Mouse (Mus musculus) adrenal gland, adult 18-20 months (tissue): ENCODE results near the gene Zfhx3. TPM values are rescaled to one million over a fixed set of nuclear protein-coding genes. Genes with fewer than 3 reads are reported as not detected.

Experiments used
- DNase-seq, 2 experiments: peaks; one replicate each; pipeline ENCODE4 v3.0.0; 2021 to 2022; ENCODE audit warnings: low spot score in 2 of 2
- total RNA-seq, 2 experiments: library from RNA; stranded (reverse); gene quantifications; 1 replicate in 1 of 2; 2 replicates in 1 of 2; pipeline ENCODE4 v1.2.3; 2021

The Zfhx3 gene
- total RNA-seq, 2 experiments from 2014 or later = 36.9 to 38.6 TPM

DNA sequence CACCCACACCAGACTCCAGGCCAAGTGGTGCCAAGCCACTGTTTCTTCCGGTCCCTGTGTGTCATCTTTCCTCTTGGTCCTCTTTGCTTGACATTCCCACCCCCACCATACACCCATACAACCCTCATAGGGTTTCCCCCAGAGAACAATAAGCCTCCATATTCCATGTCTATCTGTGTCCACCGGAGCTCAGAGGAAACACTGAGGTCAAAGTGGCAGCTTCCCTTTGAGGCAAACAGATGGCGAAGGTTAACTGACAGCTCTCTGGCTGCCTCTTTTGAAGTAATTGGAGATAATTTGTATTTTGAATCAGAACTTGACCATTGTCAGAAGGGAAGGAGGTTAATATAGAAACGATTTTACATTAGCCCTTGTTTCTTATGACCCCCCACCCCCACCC is 292.0 kb downstream of the Zfhx3 start:
- no peak for DNase-seq

DNA sequence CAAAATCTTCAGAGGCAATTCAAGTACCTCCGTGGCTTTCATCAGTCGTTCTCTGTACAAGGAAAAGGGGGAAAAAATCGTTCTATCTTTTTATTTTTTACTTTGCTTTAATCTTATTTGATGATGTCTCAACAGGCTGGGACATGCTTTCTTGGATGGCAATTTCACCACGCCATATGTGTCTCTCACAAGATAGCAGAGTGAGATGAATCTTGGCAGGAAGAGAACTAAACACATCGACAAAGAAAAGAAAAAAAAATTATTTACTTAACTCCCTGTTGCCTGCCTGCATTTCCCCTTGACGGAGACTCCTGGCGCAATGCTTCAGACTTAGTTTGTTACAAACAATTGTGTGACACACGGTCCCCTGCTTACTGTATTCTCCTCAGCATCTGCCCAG is 294.3 kb downstream of the Zfhx3 start:
- DNase-seq = no peak

DNA sequence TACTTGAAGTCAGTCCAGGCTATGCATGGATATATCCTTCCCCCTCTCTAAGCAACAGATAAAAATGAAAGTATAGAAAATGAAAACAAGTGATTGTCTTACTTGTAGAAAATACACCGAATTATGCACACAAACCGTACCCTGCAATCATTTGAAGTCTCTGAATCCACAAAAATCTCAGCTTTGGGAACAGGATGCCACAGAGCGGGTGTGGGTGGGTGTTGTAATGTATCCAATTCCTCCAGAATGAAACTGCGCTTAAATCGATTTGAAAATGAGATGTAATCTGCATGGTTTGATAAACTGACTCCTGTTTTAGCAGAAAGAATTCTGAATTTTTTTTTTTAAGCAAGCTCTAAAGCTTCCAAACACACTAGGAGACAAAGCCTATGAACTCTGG is 297.1 kb downstream of the Zfhx3 start:
- no peak for DNase-seq

DNA sequence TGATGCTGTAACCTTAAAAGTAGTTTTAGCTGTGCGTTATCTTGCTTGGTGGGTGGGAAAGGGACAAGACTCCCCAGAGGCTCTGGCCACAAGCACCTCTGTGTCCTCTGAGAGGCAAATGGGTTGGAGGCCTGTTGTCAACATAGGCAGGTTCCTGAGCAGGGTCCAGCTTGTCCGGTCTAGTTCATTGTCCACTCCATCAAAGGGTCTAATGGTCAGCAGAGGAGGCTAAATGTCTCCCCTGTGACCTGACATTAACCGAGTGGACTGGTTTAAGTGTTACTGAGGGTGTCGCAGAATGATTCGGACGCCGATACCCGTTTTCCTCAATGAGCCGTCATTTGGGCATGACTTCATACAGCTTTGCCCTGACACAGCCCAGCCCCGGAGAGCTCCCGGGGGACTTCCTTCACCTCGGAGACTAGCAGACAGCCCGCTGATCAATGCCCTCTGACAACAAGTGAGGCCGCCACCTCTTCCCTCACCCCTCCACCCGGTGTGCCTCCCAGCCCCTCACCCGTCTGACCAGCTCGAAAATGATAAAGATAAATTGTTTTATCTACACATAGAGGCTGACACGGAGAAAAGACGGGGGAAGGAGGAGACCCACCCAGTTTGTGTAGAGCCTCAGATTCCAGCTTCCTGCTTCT is 298.7 kb downstream of the Zfhx3 start:
- DNase-seq = no peak

DNA sequence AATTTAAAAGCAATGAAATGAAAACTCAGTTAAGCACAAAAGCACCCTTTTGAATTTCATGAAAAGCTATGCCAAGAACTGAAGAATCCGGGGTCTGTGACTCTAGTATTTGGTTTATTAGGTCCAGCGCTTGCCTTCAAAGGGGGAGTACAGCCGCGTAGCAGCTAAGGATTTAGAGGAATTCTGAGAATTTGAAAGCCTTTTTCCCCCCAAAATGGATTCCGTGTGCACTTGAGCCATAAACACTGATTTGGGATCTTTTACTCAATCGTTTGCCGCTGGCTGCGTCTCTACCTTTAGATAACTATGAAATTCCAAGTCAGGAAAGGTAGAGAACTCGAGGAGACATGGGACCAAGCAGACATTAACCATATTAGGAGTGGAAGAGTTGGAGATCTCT is 300.8 kb downstream of the Zfhx3 start:
- no peak for DNase-seq

DNA sequence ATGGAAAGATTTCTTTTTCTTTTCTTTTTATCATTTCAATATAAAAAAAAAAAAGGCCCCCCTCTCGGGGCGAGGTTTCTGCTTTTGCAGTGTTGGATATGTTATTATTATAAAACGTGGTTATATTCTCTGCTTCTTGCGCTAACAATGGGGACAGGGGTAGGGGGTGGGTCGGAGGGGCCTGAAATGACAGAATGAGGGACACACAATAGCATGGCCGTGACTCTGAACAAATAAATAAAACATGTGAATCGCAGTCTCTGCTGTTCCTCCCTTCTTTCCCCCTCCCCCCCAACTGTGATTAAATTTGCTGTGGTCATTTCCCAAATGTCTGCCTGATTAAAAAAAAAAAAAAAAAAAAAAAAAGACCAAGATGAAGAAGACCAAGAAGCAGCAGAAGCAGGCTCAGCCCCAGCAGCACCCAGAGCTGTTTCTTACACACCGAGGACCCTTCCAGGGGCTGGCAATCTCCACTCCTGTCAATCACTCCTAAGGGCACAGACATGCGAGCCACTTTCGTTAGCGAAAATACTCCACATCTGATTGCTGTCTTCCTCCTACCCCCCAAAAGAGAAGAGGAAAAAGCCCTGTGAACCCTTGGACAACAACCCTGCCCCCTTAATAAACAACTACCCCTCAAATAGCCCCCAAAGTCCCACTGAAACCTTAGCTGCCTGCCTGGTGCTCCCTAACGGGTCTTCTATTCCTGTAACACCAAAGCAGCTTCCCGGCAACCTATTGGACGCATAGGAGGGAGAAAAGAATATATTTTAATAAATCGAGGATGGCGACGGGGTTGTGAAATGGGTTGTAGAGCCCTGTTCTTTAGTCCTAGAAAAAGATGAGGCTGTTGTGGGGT is 302.4 kb downstream of the Zfhx3 start:
- no peak for DNase-seq

DNA sequence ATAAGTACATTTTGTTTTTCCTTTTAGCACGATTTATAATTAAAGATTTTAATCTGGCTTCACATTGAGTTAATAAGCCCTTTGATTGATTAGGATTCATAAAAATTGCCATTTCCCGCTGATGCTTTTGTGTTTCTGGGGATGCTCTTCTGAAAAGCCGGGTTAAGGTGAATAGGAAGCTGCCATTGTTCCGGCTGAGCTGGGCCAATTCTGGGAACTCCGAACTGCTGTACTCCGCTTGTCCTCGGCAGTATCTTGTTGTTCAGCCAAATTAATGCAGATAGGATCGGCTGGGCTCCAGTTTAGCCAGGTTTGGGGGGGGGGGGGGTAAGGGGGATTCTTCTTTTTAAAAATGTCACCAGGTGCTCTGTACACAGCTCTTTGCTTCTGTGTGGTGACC is 303.1 kb downstream of the Zfhx3 start:
- no peak for DNase-seq

DNA sequence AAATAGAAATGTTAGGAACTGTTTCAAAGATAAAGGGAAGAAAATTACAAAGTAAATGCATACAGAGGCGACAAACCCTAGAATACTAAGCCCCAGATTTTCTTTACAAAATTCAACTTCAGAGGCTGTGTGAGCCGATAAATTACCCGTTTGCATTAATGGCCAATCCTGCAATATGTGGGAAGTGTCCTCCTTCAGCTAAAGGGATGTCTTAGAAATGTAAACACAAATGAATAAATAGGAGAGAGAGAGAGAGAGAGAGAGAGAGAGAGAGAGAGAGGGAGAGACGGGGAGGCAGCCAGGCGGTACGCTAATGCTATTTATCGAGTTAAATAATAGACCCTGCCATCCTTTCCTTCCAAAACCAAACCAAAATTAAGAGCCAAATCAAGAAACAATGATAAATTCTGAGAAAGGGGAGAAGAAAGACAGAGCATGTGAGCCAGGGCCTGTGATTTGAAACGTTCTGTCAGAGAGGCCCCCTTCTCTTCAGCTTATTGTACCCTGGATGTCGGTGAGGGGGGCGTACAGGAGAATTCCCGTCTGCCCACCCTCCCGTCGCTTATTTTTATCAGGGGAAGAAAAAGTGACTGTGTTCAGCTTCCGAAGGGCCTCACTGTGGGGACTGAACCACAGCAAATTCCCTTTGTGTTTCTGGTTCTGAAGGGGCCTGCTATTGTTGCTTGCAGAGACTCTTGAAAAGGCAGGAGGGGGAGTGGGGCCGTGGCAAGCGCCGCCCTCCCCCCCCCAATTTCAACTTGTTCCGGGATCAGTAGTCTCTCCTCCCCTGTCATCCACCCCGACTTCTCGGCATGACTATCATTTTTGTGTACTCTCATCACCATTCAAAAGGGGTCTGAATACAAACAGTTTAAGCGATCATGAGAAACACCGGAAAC is 303.8 kb downstream of the Zfhx3 start:
- DNase-seq = no peak

DNA sequence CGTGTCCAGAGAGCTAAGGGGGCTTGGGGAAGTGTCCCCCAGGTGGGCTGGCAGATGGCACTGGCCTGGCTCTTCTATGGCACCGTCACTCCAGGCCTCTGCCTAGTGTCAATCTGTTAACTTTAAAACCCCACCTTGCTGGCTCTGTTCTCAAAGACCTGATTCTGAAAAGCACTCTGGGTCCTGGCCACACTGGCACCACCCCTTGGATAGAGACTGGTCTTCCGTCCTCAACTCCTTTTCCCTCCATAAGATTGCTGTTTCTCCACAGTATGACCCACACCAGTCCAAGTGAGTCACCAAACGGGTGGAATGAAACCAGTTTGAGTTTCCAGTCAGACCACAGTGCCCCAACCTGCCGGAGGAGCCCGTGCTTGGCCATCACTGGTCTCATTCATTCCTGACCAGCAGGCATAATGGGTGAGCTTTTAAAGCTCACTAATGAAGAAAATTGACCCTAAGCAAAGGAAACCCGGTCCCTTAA is 304.5 kb downstream of the Zfhx3 start:
- no peak for DNase-seq

DNA sequence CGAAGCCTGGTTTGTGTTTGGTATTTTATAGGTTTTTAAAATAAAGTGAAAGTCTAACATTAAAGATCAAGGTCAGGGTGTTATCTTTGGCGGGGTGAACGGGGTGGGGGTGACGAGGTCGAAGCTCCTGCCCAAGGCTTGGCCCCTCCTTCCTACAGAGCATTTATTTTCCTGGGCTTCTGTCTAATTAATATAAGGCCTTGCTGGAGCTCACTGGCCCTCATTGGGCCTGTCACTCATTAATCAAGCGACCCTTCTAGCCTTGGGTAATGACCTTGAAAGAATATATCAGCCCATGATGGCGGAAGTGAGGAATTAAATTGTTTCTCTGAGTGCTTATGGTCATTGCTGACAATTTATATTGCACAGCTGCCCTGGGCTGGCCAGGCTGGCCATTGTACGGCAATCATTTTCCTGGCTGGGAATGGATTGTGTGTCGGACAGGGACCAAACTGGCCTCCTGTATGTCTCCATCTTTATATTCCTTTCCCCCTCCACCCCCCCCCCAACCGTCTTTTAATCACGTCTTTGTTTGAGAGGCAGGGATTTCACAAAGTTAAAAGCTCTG is 322.2 kb downstream of the Zfhx3 start:
- no peak for DNase-seq

DNA sequence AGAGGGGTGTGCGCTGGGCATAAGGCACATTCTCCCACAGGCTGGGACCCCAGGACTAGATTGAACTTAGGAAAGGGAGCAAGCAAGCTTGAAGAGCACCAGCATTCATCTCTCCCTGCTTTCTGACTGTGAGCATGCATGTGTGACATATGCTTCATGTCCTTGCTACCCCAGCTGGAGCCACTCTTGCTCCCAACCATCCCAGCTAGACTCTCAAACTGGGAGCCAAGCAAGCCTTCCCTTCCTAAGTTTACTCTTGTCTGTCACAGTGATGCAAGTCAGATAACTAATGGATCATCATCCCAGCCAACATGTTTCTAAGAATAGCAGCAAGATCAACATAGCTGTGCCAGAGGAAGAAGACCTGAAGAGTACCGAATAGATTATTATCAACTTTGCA is 335.5 kb downstream of the Zfhx3 start:
- DNase-seq = no peak

DNA sequence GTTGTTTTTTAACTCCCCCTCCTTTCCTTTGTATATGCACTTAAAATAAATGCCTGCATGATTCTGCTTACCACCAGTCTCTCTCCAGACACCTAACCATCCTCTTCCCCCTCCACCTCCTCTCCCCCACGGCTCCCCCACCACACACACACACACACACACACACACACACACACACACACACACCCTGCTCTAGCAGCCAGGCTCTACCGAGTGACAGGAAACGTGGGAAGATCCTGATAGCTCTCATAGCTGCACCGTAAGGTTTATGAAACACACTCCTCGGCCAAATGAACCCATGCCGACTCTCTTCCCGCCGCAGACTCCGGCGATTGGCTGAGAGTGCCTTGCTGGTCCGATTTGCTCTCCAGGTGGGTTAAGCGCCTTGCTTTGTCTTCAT is 339.5 kb downstream of the Zfhx3 start:
- DNase-seq = no peak

DNA sequence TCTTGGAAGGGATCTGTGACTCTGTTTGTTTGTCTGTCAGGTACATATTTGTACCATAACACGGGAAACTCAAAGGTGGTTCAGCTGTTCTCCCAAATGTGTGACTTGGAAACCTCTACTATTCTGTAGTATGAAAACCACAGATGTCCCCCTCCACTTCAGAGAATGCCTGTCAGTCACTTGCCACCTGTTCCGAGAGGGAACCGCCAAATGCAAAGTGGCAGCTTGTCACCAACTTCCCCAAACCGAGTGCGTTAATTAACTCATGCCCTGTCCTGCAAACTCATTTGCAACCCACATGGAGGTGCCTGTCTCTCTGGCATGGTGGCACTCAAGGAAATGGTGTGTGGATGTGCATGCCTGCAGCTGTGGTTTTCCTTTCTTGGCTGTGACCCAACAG is 343.7 kb downstream of the Zfhx3 start:
- no peak for DNase-seq

DNA sequence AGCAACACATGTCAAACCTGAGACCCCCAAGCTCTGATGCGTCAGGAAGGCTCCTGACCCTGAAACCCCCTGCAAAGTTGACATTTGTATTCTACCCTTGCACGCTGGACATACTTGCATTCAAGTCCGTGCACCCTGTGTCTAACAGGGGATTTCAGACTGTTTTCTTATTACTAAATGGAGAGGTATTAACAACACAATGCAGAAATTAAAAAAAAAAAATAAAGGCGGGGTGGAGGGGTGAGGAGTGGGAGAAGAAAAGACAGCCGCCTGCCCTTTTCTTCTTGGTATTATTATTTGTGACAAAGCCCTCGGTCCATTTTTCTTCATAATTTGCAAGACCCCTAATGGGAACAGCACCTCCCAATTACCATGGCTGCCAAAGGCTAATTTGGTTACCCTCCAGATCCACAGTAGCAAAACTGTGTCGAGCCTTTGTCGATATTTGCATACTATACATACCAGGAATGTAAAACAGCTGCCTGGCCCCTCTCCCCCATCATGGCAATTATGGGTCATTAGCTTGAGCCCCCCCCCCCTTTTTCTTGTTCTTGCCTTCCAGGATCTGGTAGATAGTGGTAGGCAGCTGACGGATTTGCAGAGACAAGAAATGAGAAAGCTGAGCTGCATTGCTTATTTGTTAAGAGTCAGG is 358.6 kb downstream of the Zfhx3 start:
- no peak for DNase-seq

DNA sequence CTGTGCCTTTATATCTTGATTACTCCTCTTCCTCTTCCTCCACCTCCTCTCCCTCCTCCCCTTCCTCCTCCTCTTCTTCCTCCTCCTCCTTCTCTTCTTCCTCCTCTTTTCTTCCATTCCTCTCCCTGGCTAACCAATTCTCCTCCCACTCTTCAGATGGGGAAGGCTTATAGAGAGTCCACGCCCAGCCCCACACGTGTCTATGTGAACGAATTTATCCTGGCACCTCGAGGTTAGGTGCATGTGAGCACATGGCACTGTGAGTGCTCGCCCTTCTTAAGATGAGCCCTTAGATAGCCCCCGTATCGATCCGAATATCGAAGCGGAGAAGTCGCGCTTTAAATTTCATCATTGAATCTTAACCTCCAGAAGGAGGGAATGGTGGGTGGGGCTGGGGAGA is 359.2 kb downstream of the Zfhx3 start:
- no peak for DNase-seq

DNA sequence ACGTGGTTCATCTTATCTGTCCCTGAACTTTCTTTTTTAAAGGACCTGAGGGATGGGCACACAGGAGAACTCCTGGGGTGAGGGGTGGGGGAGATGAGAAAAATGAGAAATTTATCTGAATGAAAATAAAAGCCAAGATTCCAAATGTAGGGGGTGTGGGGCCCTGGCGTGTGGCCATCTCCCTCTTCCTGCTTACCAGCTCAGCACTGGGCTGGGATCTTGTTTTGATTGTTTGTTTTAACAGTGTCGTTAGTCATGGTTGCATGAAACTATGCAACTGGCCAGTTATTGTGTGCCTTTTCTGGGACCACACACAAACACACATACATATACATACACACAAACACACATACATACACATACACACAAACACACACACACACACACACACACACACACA is 362.9 kb downstream of the Zfhx3 start:
- no peak for DNase-seq

DNA sequence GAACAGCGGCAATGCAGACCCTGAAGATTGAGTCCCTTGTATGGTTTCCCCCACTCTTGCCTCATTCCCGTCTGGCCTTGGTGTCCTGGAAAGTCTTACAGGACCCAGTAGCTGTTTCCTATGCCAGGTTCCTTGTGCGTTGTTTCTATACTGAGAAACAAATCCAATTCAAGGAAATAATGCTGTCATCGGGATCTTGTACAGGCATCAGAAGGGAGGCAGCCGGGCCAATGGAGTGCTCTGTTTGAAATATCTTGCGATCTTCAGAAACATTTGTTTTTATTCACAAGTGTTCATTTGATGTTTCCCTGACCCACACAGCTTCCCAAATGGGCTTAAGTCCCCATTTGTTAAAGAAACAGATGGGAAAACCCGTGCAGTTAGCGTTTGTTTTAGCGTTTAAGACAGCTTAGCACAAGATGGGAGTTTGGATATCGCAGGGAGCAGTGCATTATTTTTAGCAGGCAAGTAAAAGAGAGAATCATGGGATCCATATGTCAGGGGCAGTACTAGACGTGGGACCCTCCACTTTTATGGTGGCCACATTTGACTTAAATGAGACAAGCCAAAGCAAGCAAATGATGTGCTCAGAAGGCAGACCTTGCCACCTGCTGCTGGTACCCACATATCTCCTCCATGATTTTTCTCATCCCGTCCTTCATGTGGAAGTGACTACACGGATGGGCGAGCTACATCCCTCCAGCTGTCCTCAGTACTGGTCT is 367.2 kb downstream of the Zfhx3 start:
- no peak for DNase-seq

DNA sequence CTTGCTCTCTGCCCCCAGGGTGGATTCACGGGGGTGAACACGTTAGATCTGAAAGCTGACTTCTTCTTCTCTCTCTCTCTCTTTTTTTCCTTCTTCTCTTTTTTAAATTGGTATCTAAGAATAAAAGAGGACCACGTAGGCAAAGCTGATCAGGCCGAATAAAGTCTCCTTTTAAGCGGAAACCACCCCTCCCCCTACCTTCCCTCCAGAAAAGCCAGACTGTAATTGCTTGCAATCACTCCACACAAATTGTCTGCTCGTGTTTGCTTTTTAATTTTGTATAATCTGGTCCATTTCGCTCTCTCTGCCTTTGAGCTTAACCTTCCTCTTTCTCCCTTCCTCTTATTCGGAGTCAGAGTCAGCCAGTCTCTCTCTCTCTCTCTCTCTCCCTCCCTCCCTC is 372.6 kb downstream of the Zfhx3 start:
- no peak for DNase-seq

DNA sequence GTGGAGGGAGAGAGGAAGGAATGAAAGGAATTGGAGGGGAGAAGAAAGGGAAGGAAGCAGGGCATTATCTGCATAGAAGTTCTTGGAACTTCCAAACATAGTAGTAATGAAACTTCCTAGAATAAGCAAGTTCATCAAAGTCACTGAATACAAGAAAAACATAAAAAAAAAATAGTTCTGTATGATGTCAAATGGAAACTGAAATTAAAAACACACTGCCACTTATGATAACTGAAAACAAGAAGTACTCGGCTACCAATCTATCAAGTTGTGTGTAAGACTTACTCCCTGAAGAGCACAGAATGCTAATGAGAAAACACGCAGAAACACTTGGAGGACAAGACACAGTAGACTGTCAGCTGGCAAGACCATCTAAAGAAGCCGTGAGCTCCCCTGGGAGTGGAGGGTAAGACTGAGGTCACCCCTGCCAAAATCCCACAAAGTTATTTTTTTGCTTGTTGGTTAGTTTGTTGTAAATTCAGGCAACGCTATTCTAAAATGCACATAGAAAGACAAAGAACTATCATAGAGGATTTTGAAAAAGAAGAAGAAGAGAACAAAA is 375.2 kb downstream of the Zfhx3 start:
- no peak for DNase-seq

DNA sequence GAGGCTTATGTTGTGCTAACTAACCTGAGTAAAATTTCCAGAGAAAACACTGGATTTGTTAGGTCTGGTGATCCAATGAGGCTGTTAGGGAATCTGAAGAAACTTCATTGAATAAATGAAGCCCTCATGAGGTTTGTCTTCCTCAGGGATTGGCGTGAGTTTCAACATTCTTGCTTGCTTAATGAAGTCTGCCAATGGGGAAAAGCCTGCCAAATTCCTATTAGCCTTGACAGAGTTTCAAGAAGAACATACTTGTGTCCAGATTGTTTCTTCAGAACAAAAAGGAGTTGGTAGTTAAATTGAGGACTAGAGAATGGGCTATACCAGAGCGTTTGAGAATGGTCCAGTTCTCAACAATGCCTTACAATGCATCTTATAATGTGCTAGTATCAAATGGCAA is 385.3 kb downstream of the Zfhx3 start:
- no peak for DNase-seq
